Mouse (Mus musculus) heart, adult 2 months (tissue): ENCODE data around the gene Rundc1. TPM values are rescaled to one million over a fixed set of nuclear protein-coding genes. Genes with fewer than 3 reads are reported as not detected.
"Not testable (repeated sequence)": the region's sequence is repeated elsewhere in the genome, so short reads cannot be mapped to it uniquely, and the experiment has no call there.

Experiments
- DNase-seq, 2 experiments: peaks; one replicate each; pipeline ENCODE4 v3.0.0; 2021
- H3K27ac ChIP-seq: fragments of 200-600 bp; 2 replicates; pipeline ENCODE4 v1.8.1; 2022
- H3K27me3 ChIP-seq: fragments of 200-500 bp; 2 replicates; pipeline ENCODE4 v1.6.1; 2012; ENCODE audit warnings: mild to moderate bottlenecking, low read length, inconsistent platforms, mixed read lengths; ENCODE audit not compliant: control insufficient read depth, insufficient read depth
- H3K36me3 ChIP-seq: fragments of 200-500 bp; 2 replicates; pipeline ENCODE4 v1.6.1; 2012; ENCODE audit warnings: low read length, inconsistent platforms; ENCODE audit not compliant: control insufficient read depth, insufficient read depth
- H3K4me1 ChIP-seq: fragments of 200-500 bp; 2 replicates; pipeline ENCODE4 v1.6.1; 2011; ENCODE audit warnings: low read length; ENCODE audit not compliant: control insufficient read depth, insufficient read depth
- H3K4me3 ChIP-seq: fragments of 200-600 bp; 2 replicates; pipeline ENCODE4 v1.8.1; 2022
- H3K79me2 ChIP-seq: fragments of 200-500 bp; replicated peaks from 2 replicates; pipeline ENCODE4 v1.6.1; 2012; ENCODE audit warnings: mild to moderate bottlenecking, inconsistent platforms, low read length, moderate library complexity, mixed read lengths; ENCODE audit not compliant: control insufficient read depth, insufficient read depth
- H3K9ac ChIP-seq: fragments of 200-500 bp; 2 replicates; pipeline ENCODE4 v1.6.1; 2012; ENCODE audit warnings: low read depth, mild to moderate bottlenecking, control low read depth, inconsistent platforms, low read length, mixed read lengths
- CTCF ChIP-seq: fragments of 200-600 bp; IDR thresholded peaks from 2 replicates; pipeline ENCODE4 v1.8.1; 2022; ENCODE audit warnings: antibody characterized with exemption, mild to moderate bottlenecking, moderate library complexity
- EP300 ChIP-seq: fragments of 200-500 bp; IDR thresholded peaks from 2 replicates; pipeline ENCODE4 v1.6.1; 2011; ENCODE audit warnings: low read depth, low read length, control low read depth; ENCODE audit not compliant: insufficient read depth
- POLR2A ChIP-seq: fragments of 200-500 bp; IDR thresholded peaks from 2 replicates; pipeline ENCODE4 v1.6.1; 2011; ENCODE audit warnings: mild to moderate bottlenecking, low read depth, low read length, control low read depth; ENCODE audit not compliant: insufficient read depth
- WGBS: fragments of 180-500 bp; shearing (Covaris S2); methylation state at CpG from one replicate; pipeline ENCODE4 v1.1.7; 2018; 5-methylcytosine and 5-hydroxymethylcytosine counted together
- intact Hi-C: fragments of 180-260 bp; cut with DNase I; formaldehyde crosslinking; loops from one replicate; pipeline ENCODE4 v1.15.1; 2025
- polyA plus RNA-seq: library from polyadenylated mRNA; depleted of rRNA; stranded (reverse); fragments of >200 nt; gene quantifications from 2 replicates; pipeline ENCODE4 v1.2.3, GENCODE M21; 2012
- total RNA-seq, 2 experiments: library from RNA; stranded (reverse); gene quantifications; 2 replicates each; pipeline ENCODE4 v1.2.3; 2021

Gene Rundc1
- total and polyA plus RNA-seq, 3 experiments = 10.1 to 12.1 (median 12.0) TPM

DNA sequence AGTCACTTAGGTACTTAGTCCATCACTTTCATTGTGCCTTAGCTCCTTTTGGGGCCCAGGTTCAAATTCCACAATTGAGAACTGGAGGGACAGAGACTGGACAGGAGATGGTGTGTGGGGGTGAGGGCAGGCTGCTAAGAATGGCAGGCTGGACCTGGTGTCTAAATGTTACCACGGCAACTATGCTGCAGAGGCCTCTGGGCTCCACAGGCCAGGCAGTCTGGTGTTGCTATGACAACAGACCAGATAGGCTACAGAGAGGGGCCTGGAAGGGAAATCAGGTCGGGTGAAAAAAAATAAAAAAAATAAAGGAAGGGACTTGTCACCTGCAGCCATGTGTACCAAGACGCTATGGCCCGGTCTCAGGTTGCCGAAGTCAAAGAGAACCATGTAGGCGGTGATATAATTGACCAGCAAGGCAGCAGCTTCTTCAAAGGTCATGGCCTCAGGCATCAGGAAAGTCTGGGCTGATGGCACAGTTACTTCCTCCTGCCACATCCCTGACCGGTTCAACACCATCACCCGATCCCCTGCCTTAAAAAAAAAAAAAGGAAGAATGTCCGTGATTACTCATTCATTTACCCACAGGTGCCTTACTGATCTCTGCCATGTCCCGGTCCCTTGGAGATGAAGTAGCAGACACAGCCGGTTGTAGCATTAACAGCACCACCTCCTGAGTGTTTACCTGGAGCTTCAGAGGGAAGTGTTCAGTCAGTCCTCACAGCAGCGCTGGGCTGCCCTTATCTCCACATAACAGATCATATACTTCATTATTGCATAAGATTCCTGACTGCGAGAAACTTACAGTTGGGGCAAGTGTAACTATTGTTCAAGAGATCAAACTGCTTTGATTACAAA, 37.9 kb downstream of the Rundc1 start:
- Histone ChIP-seq H3K27me3 (no peaks in the 10 kb centered on the region), H3K79me2 (no peaks in the 10 kb centered on the region), H3K36me3 (no peaks in the 10 kb centered on the region), H3K27ac (no peak overlapping the region), H3K4me1 (peaks cover 3% of the 10 kb centered on the region), H3K4me3 (no peak overlapping the region), H3K9ac (no peak overlapping the region)
- no peak for DNase-seq
- no peak for TF ChIP-seq EP300
- TF ChIP-seq POLR2A = no peak
- TF ChIP-seq CTCF = no peak
- 57% methylated on average over 13 of the region's 13 CpGs for WGBS
- intact Hi-C loops = no loop called here

DNA sequence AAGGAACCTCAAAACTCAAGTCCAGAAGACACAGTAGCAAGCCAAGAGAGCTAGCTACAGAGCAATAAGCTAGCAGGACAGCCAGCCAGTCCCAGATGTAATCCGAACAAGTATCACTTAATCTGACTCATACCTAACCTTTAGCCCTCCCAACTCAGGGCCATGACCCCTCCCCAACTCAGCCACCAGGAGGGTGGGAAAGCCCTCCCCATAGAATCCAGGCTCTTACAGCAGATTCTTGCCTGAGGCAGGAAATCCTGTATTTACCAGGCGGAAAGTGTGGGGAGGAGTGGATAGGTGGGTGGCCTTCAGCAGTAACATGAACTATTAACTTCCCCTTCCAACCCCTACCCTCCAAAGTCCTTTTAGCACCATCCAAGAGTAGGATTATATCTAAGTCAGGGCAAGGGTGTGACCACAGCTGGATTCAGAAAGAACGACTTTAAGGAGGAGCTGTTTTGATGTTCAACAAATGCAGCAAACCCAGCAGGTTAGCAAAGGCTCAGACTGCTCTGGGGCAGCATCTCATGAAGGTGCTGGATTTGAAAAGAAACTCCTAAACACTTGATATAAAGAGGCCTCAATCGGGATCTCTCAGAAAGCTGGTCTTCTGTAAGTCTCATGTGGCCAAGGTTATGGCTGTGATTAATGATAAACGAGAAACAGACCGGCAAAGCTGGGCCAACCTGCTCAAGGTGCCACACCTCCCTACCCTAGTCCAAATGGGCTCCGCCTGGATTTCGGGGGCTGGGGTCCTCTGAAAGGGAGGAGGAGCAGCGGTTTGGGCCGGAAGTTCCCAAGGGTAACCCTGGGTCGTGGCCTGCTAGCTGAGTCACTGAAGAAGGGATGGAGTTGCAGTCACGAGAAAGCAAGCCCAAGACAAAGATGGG, 39.6 kb downstream of the Rundc1 start, which contains the start of gene Rnd2:
Rnd2 (plus strand) TSS at position 789 of the 890 bp plus-strand sequence.
- 16% methylated on average over 12 of the region's 12 CpGs for WGBS
- TF ChIP-seq POLR2A (no peak), CTCF (no peak), EP300 (no peak)
- no peak for DNase-seq
- intact Hi-C loops = loop anchor here (2.0 to 5.0 kb wide), 2 partner anchors 16 to 88 kb away; partner anchors contain the start of genes Brca1, Ifi35 and Nbr1
- no peaks in the 10 kb centered on the region for H3K79me2 ChIP-seq
- H3K36me3 ChIP-seq = no peaks in the 10 kb centered on the region
- no peaks in the 10 kb centered on the region for H3K27me3 ChIP-seq
- peak within 1 kb of the TSS; percentile 88 for H3K27ac ChIP-seq
- peak within 1 kb of the TSS; percentile 82 for H3K4me3 ChIP-seq
- peak within 1 kb of the TSS; percentile 82 for H3K9ac ChIP-seq
- H3K4me1 ChIP-seq = peaks cover 3% of the 10 kb centered on the region

DNA sequence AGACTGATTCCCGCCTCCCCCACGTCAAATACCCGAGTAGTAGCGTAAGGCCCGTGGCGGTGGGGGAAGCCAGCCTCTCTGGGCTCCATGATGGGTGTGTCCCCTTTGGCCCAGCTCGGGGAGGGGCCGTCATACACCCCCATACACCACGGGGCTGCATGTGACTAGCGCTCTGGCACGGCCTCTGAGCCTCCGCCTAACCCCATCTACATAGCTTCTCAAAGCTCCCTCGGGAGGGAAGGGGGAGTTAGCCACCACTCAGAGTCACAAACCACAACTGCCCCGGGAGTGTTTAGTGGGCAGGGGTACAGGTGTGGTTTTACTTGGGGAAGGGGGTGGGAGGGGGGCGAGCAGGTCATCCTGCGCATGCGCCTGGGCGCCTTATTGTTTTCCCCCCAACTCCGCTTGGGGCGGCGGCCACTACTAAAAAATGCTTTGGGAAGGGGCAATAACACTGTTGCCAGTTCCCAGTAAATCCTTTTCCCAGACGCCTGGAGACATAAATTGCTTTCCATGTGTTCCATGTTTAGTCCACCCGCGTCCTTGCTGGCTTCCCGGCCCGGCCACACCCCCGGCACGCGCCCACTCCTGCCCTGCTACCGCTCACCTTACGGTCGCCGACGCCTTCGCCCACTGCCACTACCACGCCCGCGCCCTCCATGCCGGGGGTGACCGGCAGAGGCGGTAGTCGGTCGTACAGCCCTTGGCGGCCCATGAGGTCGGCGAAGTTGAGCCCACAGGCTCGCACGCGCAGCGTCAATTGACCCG, 40.4 kb downstream of the Rundc1 start:
- H3K4me1 ChIP-seq = peaks cover 3% of the 10 kb centered on the region

DNA sequence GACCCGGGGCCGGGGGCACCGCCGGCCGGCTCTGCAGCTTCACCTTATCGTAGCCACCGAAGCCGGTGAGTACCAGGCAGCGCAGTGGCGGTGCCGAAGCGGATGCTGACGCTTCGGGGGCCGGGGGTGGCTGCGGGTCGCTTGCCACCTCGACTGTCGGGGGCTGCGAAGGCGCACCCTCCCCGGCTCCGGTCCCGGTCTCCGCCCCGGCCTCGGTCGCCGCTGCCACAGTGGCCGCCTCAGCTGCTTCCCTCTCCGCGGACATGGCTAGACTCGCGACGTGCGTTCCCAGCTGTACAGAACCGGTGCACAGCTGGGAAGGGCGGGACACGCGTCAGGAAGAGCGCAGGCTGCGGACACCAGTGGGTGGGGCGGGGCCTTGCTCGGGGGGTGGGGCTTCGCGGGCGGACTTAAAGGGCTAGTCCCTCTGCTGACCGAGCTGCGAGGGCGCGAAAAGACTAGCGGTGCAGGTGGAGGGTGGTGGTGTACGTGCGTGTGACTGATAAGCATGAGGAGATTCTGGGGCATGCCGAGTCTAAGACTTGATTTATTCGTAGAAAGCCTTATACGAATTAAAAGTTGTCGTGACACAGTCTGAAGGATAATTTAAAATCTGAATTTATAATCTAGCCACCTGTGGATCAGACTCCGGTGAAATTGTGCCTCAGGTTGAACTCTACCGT, 41.1 kb downstream of the Rundc1 start, which contains the start of gene Vat1:
Vat1 (minus strand) TSS at position 362 of the 683 bp plus-strand sequence.
- peak within 1 kb of the TSS; percentile 82 for H3K4me3 ChIP-seq
- H3K79me2 ChIP-seq = no peaks in the 10 kb centered on the region
- H3K4me1 ChIP-seq = peaks cover 3% of the 10 kb centered on the region
- WGBS = 1% methylated on average over 60 of the region's 60 CpGs
- TF ChIP-seq CTCF (peak; percentile 38), EP300 (0 out of 2 replicates have a peak, but pooled peaks have one; percentile 20), POLR2A (peak; percentile 71)
- peak within 1 kb of the TSS; percentile 82 for H3K9ac ChIP-seq
- peak within 1 kb of the TSS; percentile 88 for H3K27ac ChIP-seq
- intact Hi-C loops = loop anchor here (2.0 to 5.0 kb wide), 2 partner anchors 17 to 86 kb away; partner anchors contain the start of genes Brca1, Ifi35 and Nbr1
- no peaks in the 10 kb centered on the region for H3K27me3 ChIP-seq
- no peaks in the 10 kb centered on the region for H3K36me3 ChIP-seq
- DNase-seq = peak; percentile 83 to 85

More for the DNA sequence above, 40.4 kb downstream of the Rundc1 start:
- Histone ChIP-seq H3K9ac (peak overlapping the region; percentile 82), H3K4me3 (peak overlapping the region; percentile 82), H3K27ac (peak overlapping the region; percentile 88), H3K79me2 (no peaks in the 10 kb centered on the region), H3K27me3 (no peaks in the 10 kb centered on the region), H3K36me3 (no peaks in the 10 kb centered on the region)
- intact Hi-C loops = loop anchor here (2.0 to 5.0 kb wide), 2 partner anchors 16 to 87 kb away; partner anchors contain the start of genes Brca1, Ifi35 and Nbr1
- no peak for TF ChIP-seq POLR2A
- 0 out of 2 replicates have a peak, but pooled peaks have one; percentile 21 for TF ChIP-seq CTCF
- no peak for TF ChIP-seq EP300
- DNase-seq = peak; percentile 75 to 83
- 3% methylated on average over 51 of the region's 51 CpGs for WGBS

DNA sequence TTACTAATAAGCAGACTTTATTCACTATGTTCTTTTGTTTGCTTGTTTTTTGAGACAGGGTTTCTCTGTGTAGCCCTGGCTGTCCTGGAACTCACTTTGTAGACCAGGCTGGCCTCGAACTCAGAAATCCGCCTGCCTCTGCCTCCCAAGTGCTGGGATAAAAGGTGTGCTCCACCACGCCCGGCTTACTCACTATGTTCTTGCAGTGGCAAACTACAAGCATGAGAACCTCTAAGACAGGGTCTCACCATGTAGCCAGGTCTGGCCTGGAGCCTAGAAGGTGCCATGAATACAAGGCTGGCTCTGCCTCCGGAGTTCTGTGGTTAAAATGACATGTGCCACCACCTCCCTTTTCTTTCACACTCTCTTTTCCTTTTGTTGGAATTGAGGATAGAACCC, 41.7 kb downstream of the Rundc1 start:
- H3K27ac ChIP-seq = peak overlapping the region; percentile 88
- peak overlapping the region; percentile 82 for H3K4me3 ChIP-seq
- H3K27me3 ChIP-seq, H3K4me1 ChIP-seq, H3K79me2 ChIP-seq, DNase-seq, H3K9ac ChIP-seq, H3K36me3 ChIP-seq: not testable (repeated sequence)
- 48% methylated on average over 5 of the region's 5 CpGs for WGBS
- intact Hi-C loops = loop anchor here (5.0 kb wide), 1 partner anchor 86 kb away; the partner anchor contains the start of genes Brca1 and Nbr1
